Mouse (Mus musculus) urinary bladder, postnatal 14 days (tissue): ENCODE measurements around the gene Usp15.

Experiments
- DNase-seq: peaks from one replicate; pipeline ENCODE4 v3.0.0; 2021; ENCODE audit warnings: low spot score

Usp15 gene

GRCm38 (mm10) chr10:123108121-123108520 lies 88.7 kb downstream of the Usp15 start:
- DNase-seq: no peak

- DNase-seq: no peak
Observed at GRCm38 (mm10) chr10:123101303-123101702, 95.5 kb downstream of the Usp15 start.

- no peak for DNase-seq
Observed at GRCm38 (mm10) chr10:123100584-123100983, 96.2 kb downstream of the Usp15 start.

DNA sequence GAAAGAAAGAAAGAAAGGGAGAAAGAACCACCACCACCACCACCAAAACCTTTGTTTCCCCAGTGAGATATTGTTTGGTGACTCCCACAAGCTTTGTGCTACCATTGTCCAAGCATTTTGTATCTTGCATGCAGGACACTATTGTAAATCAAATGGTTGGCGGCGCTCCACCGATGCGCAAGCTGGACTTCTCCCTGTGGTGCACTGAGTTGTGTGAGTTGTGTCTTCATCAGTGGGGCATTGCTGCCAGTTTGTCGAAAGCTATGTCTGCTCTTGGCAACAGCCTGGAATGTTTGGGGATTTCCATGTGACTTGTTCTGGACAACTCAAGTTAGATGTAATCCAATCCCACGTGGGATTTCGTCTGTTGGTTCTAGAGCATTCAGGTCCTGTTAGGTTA lies 102.3 kb downstream of the Usp15 start:
- no peak for DNase-seq

GRCm38 (mm10) chr10:123092577-123092976 lies 104.2 kb downstream of the Usp15 start:
- DNase-seq: no peak

- DNase-seq: peak; percentile 36
Observed at GRCm38 (mm10) chr10:123091737-123092136, 105.1 kb downstream of the Usp15 start.

GRCm38 (mm10) chr10:123089425-123089930 lies 107.3 kb downstream of the Usp15 start:
- DNase-seq: no peak

DNA sequence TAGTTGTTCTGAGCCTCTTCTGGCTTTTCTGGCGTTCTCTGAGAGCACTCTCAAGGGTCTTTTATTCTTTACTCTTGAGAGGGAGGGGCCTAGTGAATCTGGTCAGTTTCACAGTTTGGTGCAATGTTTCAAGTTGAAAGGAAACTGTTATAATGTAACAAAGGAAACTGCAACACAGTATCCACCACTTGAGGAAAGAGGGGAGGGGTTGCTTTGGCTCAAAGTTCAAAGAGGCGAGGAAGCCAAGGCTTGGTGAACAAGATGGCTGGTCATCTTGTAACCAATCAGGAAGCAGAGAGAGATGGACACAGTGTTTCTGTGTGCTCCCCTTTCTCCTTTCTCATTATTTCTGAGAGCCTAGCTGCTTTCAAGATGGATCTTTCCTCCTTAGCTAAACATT lies 109.9 kb downstream of the Usp15 start:
- DNase-seq: no peak

GRCm38 (mm10) chr10:123084900-123085641 lies 111.7 kb downstream of the Usp15 start:
- no peak for DNase-seq

- DNase-seq: no peak
Observed at GRCm38 (mm10) chr10:123084307-123084706, 112.5 kb downstream of the Usp15 start.

GRCm38 (mm10) chr10:123076245-123077023 lies 120.4 kb downstream of the Usp15 start, which contains the start of gene Mon2:
Mon2 (minus strand) TSS chr10:123076505.
- peak; percentile 97 for DNase-seq

GRCm38 (mm10) chr10:123075751-123076242 lies 121.0 kb downstream of the Usp15 start:
- DNase-seq: peak; percentile 24

DNA sequence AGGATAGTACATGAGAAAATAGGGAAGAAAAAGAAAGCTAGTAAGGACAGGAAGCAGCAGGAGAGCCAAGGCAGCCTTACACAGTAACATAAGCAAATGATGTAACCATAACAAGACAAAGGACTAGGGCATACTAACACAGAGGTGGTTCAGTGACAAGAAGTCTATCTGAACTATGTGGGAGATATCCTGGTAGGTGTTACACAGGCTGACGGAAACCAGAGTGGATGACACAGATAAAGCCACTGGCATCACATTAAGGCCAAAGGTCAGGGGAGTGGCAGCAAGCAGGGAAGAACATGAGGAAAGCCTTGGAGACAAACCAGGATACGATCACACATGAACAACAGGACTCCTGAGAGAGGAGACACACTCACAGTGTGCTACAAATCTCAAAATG lies 124.8 kb downstream of the Usp15 start:
- no peak for DNase-seq

DNA sequence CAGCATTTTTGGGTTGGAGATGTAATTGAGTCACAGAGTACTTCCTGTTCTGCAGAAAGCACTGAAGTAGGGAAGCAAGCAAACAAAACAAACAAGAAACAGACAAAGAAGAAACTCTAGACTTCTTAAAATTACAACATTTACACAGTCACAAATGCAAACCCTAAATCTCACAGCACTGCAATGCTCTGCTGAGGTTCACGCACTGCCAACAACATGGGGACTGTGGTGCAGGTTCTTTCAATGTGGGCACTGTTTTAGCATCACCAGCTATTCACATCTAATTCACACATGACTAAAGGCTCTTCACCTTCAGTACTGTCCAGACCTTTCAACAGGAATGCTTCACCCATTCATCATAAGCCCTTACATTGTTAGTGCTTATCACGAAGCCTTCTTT lies 133.8 kb downstream of the Usp15 start:
- no peak for DNase-seq

DNA sequence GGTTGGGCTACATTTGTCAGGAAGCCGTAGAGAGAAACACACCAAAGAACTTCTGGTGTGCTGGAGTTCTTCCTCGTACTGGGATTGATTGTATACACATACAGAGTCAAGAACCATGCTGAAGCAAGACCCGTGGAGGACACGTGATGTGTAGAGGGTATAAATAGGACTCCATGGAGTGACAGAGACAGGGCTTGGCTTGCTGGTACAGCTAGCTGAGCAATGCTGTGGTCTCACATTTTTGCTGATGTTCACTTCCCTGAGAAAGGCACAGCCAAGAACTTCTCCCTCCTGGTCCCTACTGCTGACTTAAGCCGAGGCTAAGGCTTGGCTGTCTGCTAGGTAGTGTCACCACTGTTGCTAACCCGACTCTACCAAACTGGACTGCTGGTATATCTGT lies 136.0 kb downstream of the Usp15 start:
- DNase-seq: no peak

- DNase-seq: no peak
Observed at GRCm38 (mm10) chr10:123057082-123057481, 139.7 kb downstream of the Usp15 start.

DNA sequence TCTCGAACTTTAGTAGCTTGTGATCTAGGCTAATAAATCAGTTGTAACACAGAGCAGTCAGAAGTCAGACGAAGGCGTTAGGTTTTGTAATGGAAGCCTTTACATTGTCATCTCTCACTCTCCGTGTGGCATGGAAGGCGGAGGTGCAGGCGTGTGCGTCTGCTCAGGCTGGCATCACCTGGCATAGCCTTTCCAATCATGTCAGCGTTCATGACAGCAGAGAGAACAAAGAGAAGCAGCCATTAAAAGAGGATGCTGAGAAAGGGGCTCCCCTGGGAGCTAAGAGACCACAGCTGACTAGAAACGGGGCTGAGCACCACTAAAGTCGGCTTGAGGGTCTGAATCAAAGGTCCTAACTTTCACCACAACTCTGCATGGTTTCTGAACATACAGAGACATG lies 140.3 kb downstream of the Usp15 start:
- DNase-seq: no peak

- DNase-seq: no peak
Observed at GRCm38 (mm10) chr10:123055205-123056000, 141.4 kb downstream of the Usp15 start.
